Mouse (Mus musculus) kidney, adult 11 months (tissue): ENCODE measurements around the gene Lsr.
"Not testable (repeated sequence)": the region's sequence is repeated elsewhere in the genome, so short reads cannot be mapped to it uniquely, and the experiment has no call there.

Source experiments
- DNase-seq: peaks from one replicate; pipeline ENCODE4 v3.0.0; 2022

Gene Lsr

GRCm38 (mm10) chr7:30924071-30924470, 49.2 kb downstream of the Lsr start:
- DNase-seq, result no peak

- not testable (repeated sequence) for DNase-seq
Measured at GRCm38 (mm10) chr7:30922490-30922889, 50.8 kb downstream of the Lsr start.

DNA sequence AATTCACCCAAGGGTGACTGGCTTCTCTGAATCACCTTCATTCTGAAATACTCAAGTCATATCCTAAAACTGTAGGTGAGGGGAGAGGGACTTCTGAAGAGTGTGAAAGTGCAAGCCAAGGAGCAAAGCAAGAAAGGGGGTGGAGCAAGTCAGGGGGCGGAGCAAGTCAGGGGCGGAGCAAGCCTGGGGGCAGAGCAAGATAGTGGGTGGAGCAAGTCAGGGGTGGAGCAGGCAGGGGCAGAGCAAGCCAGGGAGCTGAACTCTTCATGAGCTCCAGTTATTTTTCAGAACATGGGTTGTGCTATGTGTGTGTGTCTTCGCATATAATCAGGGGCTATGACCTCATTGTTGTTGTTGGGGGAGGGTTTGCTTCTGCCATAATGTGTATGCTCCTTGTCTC, 53.0 kb downstream of the Lsr start:
- no peak for DNase-seq

DNA sequence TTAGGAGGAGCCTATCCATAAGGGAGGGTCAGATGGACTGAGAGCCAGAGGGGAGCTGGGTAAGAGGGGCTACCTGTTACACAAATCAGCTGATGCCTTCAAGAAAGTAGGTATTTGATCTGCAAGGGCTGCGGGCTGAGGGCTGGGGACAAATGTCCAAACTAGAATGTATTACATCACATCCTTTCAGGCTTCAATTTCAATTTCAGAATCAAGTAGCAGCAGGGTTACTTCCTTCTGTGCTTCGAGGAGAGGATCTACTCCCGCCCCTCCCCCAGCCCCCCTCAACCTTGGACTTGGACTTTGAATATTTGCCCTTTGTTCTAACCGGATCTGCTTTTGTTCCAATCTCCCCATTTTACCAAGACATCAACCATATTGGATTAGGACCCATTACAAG, 56.0 kb downstream of the Lsr start:
- no peak for DNase-seq

GRCm38 (mm10) chr7:30916713-30917112, 56.6 kb downstream of the Lsr start:
- no peak for DNase-seq

GRCm38 (mm10) chr7:30914732-30915131, 58.5 kb downstream of the Lsr start, which contains the start of gene Mag:
Gene Mag, minus strand, starts transcription at chr7:30914873.
- DNase-seq, result no peak

DNA sequence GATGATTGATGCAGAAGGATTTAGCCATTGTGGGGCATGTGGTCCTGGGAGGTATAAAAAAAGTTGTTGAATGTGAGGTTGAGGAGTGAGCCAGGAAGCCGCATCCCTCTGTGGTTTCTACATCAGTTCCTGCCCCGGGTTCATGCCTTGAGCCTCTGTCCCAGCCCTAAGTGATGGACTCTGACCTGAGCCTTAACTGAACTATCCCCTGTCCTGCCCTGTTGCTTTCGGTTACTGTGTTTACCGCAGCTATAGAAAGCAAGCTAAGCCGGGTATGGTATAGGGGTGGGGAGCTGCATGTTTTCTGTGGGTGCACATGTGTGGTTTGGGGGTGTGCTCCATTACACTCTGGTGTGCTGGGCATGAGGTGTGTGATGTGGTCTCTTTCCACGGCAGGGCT, 63.5 kb downstream of the Lsr start:
- DNase-seq, result no peak

DNA sequence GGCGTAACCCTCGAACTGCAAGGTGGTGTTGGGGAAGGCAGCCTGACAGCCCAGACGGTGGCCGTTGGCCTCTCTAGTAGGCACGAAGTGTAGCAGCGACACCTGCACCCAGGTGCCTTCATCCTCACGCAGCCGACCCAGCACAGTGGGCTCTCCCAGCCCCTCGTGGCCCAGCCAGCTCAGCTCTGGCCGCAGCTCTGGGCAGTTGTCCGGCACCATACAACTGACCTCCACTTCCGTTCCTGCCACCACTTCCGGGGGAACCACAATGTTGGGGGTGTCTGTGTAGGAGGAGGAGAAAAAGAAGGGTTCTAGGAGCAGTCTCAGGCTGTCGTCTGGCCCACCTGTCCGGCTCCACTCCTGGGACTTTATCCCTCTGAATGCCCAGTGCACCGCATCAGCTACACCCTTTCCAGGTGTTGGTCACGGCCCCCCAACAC, 64.3 kb downstream of the Lsr start:
- no peak for DNase-seq

- no peak for DNase-seq
Measured at GRCm38 (mm10) chr7:30908277-30908991, 64.8 kb downstream of the Lsr start.
